Mouse (Mus musculus): ENCODE data around the gene Astn2. TPM values are rescaled to one million over a fixed set of nuclear protein-coding genes. Genes with fewer than 3 reads are reported as not detected.
A peak's percentile ranks its signal among the peaks of the same experiment; 100 is the strongest.

The Astn2 gene
- polyA plus RNA-seq, 1 experiment from 2014 or later: 0.57 TPM

DNA sequence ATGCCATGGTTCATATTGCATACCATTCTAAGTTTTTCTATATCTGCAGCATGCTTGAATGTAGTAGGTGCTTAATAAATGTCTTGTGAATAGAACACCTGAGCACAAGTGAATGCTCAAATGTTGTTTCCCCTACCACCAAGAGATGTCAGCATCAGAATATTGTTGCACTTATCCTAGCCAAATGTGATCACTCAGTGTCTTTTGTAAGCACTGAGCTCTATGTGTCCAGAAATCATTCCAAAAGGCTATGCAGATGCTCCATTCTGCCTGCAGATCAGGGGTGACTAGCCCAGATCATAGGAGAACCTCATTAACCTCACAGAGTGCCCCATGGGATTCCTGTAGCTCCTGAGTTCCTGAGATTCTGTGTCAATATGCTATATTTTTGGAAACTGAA is 401.5 kb downstream of the Astn2 start:
- no peak for ATAC-seq (ENCODE audit: low FRiP score)
- Histone ChIP-seq H3K9me3 (ENCODE audit: control insufficient read depth, low read length) (no peaks in the 10 kb centered on the region), H3K36me3 (ENCODE audit: control insufficient read depth, insufficient read depth, low read length) (no peaks in the 10 kb centered on the region), H3K9ac (ENCODE audit: low read length) (no peak overlapping the region), H3K4me2 (no peak overlapping the region), H3K4me1 (ENCODE audit: control insufficient read depth, insufficient read depth, low read length) (no peaks in the 10 kb centered on the region), H3K4me3 (ENCODE audit: low read depth, low read length) (no peak overlapping the region), H3K27me3 (ENCODE audit: control insufficient read depth, insufficient read depth, low read length) (no peaks in the 10 kb centered on the region), H3K27ac (ENCODE audit: low read depth, low read length) (no peak overlapping the region)
- DNase-seq (ENCODE audit: low spot score, missing footprints): no peak

DNA sequence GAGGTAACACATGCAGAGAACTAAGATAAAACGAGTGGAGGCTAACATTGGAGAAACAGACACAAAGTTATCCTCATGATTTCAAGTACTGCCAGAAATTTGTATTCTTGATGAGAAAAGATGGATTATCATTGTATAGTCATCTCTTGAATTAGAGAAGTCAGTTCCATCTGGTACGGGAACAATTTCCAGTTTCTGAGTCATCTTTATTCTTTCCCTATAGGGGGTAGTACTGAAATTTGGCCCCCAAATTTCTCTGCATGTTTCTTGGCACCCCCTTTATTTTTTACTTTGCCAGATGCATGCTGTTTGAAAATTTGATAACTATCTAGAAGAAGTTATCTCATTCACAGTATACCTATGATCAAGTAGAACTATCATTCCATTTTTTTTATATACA is 420.8 kb downstream of the Astn2 start:
- no peaks in the 10 kb centered on the region for H3K36me3 ChIP-seq (ENCODE audit: control insufficient read depth, insufficient read depth, low read length)
- DNase-seq (ENCODE audit: low spot score, missing footprints) (peak; percentile 45), ATAC-seq (ENCODE audit: low FRiP score) (no peak)
- no peaks in the 10 kb centered on the region for H3K9me3 ChIP-seq (ENCODE audit: control insufficient read depth, low read length)
- H3K4me2 ChIP-seq: no peak overlapping the region
- H3K27ac ChIP-seq (ENCODE audit: low read depth, low read length): no peak overlapping the region
- H3K27me3 ChIP-seq (ENCODE audit: control insufficient read depth, insufficient read depth, low read length): no peaks in the 10 kb centered on the region
- 91% methylated on average over 2 of the region's 2 CpGs for WGBS
- H3K4me1 ChIP-seq (ENCODE audit: control insufficient read depth, insufficient read depth, low read length): no peaks in the 10 kb centered on the region
- H3K4me3 ChIP-seq (ENCODE audit: low read depth, low read length): no peak overlapping the region
- H3K9ac ChIP-seq (ENCODE audit: low read length): no peak overlapping the region

DNA sequence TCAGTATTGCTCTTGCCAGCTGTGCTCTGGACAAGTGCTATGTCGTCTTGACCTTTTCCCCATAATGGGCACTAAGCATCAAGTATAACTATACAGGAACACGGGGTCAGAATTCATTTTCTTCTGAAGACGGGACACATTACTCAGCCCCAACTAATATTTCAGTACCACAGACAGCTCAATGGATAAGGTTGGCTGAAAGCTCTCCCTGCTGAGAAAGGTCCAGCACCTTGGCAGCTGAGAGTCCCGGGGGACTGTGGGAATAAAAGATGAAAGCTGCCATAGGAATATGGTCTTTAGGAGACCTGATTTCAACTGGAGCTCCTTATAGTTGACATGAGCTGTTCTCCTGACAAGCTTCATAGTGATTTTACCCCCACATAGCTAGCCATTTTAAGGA is 421.5 kb downstream of the Astn2 start:
- peak; percentile 53 for DNase-seq (ENCODE audit: low spot score, missing footprints)
- 75% methylated on average over 4 of the region's 4 CpGs for WGBS
- Histone ChIP-seq H3K4me2 (no peak overlapping the region), H3K9ac (ENCODE audit: low read length) (no peak overlapping the region), H3K4me1 (ENCODE audit: control insufficient read depth, insufficient read depth, low read length) (no peaks in the 10 kb centered on the region), H3K27me3 (ENCODE audit: control insufficient read depth, insufficient read depth, low read length) (no peaks in the 10 kb centered on the region), H3K4me3 (ENCODE audit: low read depth, low read length) (no peak overlapping the region), H3K27ac (ENCODE audit: low read depth, low read length) (no peak overlapping the region), H3K36me3 (ENCODE audit: control insufficient read depth, insufficient read depth, low read length) (no peaks in the 10 kb centered on the region), H3K9me3 (ENCODE audit: control insufficient read depth, low read length) (no peaks in the 10 kb centered on the region)
- no peak for ATAC-seq (ENCODE audit: low FRiP score)

DNA sequence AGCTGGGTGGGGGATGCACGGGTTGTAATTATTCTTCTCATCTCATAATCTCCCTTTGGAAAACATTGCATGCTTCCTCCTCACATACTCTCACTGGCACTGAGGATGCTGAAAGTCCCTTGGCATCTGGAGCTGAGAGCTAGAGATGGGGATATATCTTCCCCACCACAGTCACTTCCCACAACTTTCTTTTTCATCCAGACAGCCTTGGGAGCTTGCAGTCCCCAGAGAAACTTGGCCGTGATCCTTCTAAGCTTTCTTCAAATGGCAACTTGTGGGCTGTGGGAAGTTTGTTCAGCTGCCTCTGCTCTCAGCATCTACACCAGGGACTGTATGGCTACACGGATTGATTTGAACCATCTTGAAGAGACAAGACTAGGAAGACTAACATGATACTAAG is 428.2 kb downstream of the Astn2 start:
- no peaks in the 10 kb centered on the region for H3K36me3 ChIP-seq (ENCODE audit: control insufficient read depth, insufficient read depth, low read length)
- H3K27me3 ChIP-seq (ENCODE audit: control insufficient read depth, insufficient read depth, low read length): no peaks in the 10 kb centered on the region
- DNase-seq (ENCODE audit: low spot score, missing footprints) (no peak), ATAC-seq (ENCODE audit: low FRiP score) (no peak)
- H3K9ac ChIP-seq (ENCODE audit: low read length): no peak overlapping the region
- H3K27ac ChIP-seq (ENCODE audit: low read depth, low read length): no peak overlapping the region
- WGBS: 73% methylated on average over 3 of the region's 3 CpGs
- H3K4me3 ChIP-seq (ENCODE audit: low read depth, low read length): no peak overlapping the region
- H3K4me2 ChIP-seq: no peak overlapping the region
- H3K4me1 ChIP-seq (ENCODE audit: control insufficient read depth, insufficient read depth, low read length): no peaks in the 10 kb centered on the region
- no peaks in the 10 kb centered on the region for H3K9me3 ChIP-seq (ENCODE audit: control insufficient read depth, low read length)

DNA sequence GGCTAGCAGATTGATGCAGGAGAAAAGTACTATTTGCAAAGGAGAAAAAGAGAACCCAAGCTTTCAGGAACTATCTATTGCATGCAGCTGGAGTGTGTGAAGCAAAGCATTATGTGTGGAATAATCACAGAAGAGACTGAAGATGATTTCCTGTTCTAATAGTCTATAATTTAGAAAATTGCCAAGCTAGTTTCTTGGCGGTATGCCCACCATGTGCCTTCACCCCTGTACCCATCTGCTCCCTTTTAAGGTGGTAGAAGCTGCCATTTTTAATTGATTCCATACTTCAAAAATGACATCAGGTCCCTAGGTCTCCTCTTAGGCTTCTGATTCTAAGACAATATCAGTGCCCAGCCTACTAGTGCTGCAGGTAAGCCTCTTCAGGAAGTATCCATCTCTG is 432.0 kb downstream of the Astn2 start:
- Histone ChIP-seq H3K9ac (ENCODE audit: low read length) (no peak overlapping the region), H3K27ac (ENCODE audit: low read depth, low read length) (no peak overlapping the region), H3K4me2 (no peak overlapping the region), H3K9me3 (ENCODE audit: control insufficient read depth, low read length) (no peaks in the 10 kb centered on the region), H3K27me3 (ENCODE audit: control insufficient read depth, insufficient read depth, low read length) (no peaks in the 10 kb centered on the region), H3K36me3 (ENCODE audit: control insufficient read depth, insufficient read depth, low read length) (no peaks in the 10 kb centered on the region), H3K4me1 (ENCODE audit: control insufficient read depth, insufficient read depth, low read length) (no peaks in the 10 kb centered on the region), H3K4me3 (ENCODE audit: low read depth, low read length) (no peak overlapping the region)
- 95% methylated on average over 1 of the region's 1 CpGs for WGBS
- DNase-seq (ENCODE audit: low spot score, missing footprints) (no peak), ATAC-seq (ENCODE audit: low FRiP score) (no peak)

DNA sequence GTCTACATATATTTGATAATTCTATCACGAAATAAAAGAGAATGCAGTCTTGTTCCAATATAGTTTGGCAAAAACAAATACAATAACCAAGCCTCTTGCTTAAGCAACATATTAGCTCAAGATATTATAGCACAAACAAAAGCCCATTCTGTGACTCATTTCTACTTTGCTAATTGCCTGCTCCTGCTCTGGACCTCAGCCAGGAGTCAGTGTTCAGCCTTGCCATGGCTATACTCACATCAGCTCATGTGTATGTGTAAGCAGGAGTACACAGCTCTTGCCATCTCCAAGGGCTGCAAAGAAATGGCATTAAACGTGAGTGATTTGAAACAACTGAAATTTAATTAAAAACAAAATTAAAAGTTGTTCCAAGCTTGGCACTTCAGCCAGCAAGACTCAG is 435.1 kb downstream of the Astn2 start:
- ATAC-seq (ENCODE audit: low FRiP score) (no peak), DNase-seq (ENCODE audit: low spot score, missing footprints) (no peak)
- no peaks in the 10 kb centered on the region for H3K27me3 ChIP-seq (ENCODE audit: control insufficient read depth, insufficient read depth, low read length)
- no peaks in the 10 kb centered on the region for H3K9me3 ChIP-seq (ENCODE audit: control insufficient read depth, low read length)
- no peaks in the 10 kb centered on the region for H3K36me3 ChIP-seq (ENCODE audit: control insufficient read depth, insufficient read depth, low read length)
- H3K4me1 ChIP-seq (ENCODE audit: control insufficient read depth, insufficient read depth, low read length): no peaks in the 10 kb centered on the region
- H3K9ac ChIP-seq (ENCODE audit: low read length): no peak overlapping the region
- no peak overlapping the region for H3K4me3 ChIP-seq (ENCODE audit: low read depth, low read length)
- no peak overlapping the region for H3K4me2 ChIP-seq
- no peak overlapping the region for H3K27ac ChIP-seq (ENCODE audit: low read depth, low read length)
- 75% methylated on average over 2 of the region's 2 CpGs for WGBS

DNA sequence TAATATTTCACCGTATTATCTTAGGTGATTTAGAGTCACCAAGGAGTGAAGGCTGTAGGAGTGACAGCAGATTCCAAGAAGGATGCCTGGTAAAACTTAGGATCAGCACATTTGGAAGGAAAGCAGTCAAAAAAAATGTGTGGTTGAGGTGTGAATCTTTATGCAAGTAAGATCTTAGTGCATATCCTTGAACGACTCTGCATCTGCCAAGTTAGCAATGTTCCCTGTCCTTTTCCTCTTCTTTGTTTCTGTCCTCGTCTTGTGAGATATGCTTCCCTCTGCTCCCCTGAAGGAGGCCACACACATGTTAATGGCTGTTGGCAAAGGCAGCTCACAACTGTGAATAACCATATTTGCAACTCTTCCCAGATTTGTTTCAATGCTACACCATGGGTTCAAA is 439.8 kb downstream of the Astn2 start:
- H3K9ac ChIP-seq (ENCODE audit: low read length): no peak overlapping the region
- H3K27me3 ChIP-seq (ENCODE audit: control insufficient read depth, insufficient read depth, low read length): no peaks in the 10 kb centered on the region
- no peak overlapping the region for H3K27ac ChIP-seq (ENCODE audit: low read depth, low read length)
- H3K9me3 ChIP-seq (ENCODE audit: control insufficient read depth, low read length): no peaks in the 10 kb centered on the region
- H3K36me3 ChIP-seq (ENCODE audit: control insufficient read depth, insufficient read depth, low read length): no peaks in the 10 kb centered on the region
- ATAC-seq (ENCODE audit: low FRiP score): no peak
- no peak overlapping the region for H3K4me3 ChIP-seq (ENCODE audit: low read depth, low read length)
- no peak overlapping the region for H3K4me2 ChIP-seq
- WGBS: 69% methylated on average over 3 of the region's 3 CpGs
- H3K4me1 ChIP-seq (ENCODE audit: control insufficient read depth, insufficient read depth, low read length): no peaks in the 10 kb centered on the region
- no peak for DNase-seq (ENCODE audit: low spot score, missing footprints)

DNA sequence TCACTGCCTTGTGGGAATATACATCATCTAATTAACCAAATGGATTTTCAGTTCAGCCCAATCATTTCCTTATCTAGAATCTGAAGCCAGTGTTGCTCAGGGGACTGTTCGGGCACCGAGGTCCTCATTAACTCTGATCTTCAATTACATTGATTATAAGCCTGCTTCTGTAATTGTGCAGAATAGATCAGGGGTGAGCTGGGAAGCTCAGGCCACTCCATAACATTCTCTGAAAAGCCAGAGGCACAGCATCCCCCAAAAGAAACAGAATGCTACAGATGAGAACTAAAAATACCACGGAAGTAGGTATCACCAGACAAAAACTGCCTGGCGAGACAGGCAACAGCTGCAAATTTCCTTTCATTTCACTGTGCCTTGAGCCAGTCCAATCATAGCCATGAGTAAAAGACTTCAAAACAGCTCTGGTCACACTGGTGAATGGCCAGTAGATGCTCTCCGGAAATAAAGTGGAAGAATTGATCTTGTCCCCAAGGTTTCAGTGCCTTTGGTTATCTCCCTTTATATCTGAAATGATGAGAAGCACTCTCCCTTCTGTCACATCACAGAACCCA is 445.1 kb downstream of the Astn2 start:
- no peak overlapping the region for H3K4me2 ChIP-seq
- DNase-seq (ENCODE audit: low spot score, missing footprints): no peak
- no peaks in the 10 kb centered on the region for H3K36me3 ChIP-seq (ENCODE audit: control insufficient read depth, insufficient read depth, low read length)
- no peak overlapping the region for H3K27ac ChIP-seq (ENCODE audit: low read depth, low read length)
- ATAC-seq (ENCODE audit: low FRiP score): no peak
- H3K9me3 ChIP-seq (ENCODE audit: control insufficient read depth, low read length): no peaks in the 10 kb centered on the region
- H3K4me1 ChIP-seq (ENCODE audit: control insufficient read depth, insufficient read depth, low read length): no peaks in the 10 kb centered on the region
- no peaks in the 10 kb centered on the region for H3K27me3 ChIP-seq (ENCODE audit: control insufficient read depth, insufficient read depth, low read length)
- 87% methylated on average over 5 of the region's 5 CpGs for WGBS
- H3K9ac ChIP-seq (ENCODE audit: low read length): no peak overlapping the region
- H3K4me3 ChIP-seq (ENCODE audit: low read depth, low read length): no peak overlapping the region

DNA sequence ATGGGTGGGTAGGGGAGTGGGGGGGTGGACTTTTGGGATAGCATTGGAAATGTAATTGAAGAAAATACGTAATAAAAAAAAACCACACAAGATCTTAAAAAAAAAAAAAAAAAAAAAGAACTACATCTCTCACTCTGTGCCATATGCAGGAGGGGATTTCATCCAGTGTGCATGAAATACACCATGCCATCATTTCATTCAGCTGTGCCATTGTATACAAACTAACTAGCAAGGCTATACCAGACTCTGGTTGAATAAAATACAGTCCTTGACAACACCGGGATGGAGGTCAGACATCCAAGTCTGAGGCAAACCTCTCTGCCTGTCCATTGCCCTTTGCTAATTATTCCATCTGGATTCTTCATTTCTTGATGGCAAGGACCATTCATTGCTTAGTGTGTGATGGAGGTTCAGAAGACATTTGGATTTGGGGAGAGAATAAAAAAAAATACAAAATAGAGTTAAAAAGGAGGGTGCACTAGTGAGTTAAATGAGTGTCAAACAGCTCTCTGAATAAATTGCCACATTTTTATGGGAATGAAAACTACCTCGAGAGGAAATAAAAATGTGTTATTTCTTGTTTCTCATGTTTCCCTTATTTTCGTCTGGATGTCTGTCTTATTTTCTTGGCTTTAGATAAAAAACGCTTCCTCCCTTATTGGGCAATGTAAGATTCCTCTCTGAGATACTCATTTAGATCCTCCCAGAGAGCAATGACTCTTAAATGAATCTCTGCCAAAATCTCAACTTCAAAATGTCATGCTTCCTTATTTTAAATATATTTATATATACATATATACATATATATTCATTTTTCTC is 445.8 kb downstream of the Astn2 start:
- WGBS: 82% methylated on average over 5 of the region's 5 CpGs
- Histone ChIP-seq H3K4me1 (ENCODE audit: control insufficient read depth, insufficient read depth, low read length) (no peaks in the 10 kb centered on the region), H3K36me3 (ENCODE audit: control insufficient read depth, insufficient read depth, low read length) (no peaks in the 10 kb centered on the region), H3K27me3 (ENCODE audit: control insufficient read depth, insufficient read depth, low read length) (no peaks in the 10 kb centered on the region), H3K27ac (ENCODE audit: low read depth, low read length) (no peak overlapping the region), H3K4me3 (ENCODE audit: low read depth, low read length) (no peak overlapping the region), H3K4me2 (no peak overlapping the region), H3K9me3 (ENCODE audit: control insufficient read depth, low read length) (no peaks in the 10 kb centered on the region), H3K9ac (ENCODE audit: low read length) (no peak overlapping the region)
- ATAC-seq (ENCODE audit: low FRiP score): no peak
- DNase-seq (ENCODE audit: low spot score, missing footprints): no peak

Measured in midbrain, embryonic 11.5 days (tissue).